Mouse (Mus musculus) midbrain, embryonic 14.5 days (tissue): ENCODE data around the gene Cd24a. TPM values are rescaled to one million over a fixed set of nuclear protein-coding genes. Genes with fewer than 3 reads are reported as not detected.

Source experiments
- ATAC-seq: fragments of 200-750 bp; cut with Nextera tagmentation; 2 replicates; pipeline ENCODE4 v1.8.0; 2017; ENCODE audit warnings: moderate number of reproducible peaks, moderate library complexity; ENCODE audit not compliant: low FRiP score, low TSS enrichment
- DNase-seq: peaks from one replicate; pipeline ENCODE4 v3.0.0-alpha.2; 2015
- H3K27ac ChIP-seq: fragments of 300-500 bp; sonication (generic); replicated peaks from 2 replicates; pipeline ENCODE4 v1.5.1; 2014; ENCODE audit warnings: mild to moderate bottlenecking, low read depth, low read length, moderate library complexity
- H3K27me3 ChIP-seq: fragments of 300-500 bp; sonication (generic); 2 replicates; pipeline ENCODE4 v1.6.1; 2014; ENCODE audit warnings: low read length, control low read depth, mixed read lengths; ENCODE audit not compliant: control insufficient read depth, insufficient read depth
- H3K36me3 ChIP-seq: fragments of 300-500 bp; sonication (generic); 2 replicates; pipeline ENCODE4 v1.6.1; 2014; ENCODE audit warnings: low read length, control low read depth; ENCODE audit not compliant: control insufficient read depth, insufficient read depth
- H3K4me1 ChIP-seq: fragments of 300-500 bp; sonication (generic); 2 replicates; pipeline ENCODE4 v1.6.1; 2014; ENCODE audit warnings: mild to moderate bottlenecking, antibody characterized with exemption, low read length, control low read depth; ENCODE audit not compliant: control insufficient read depth, insufficient read depth
- H3K4me2 ChIP-seq: fragments of 300-500 bp; sonication (generic); 2 replicates; pipeline ENCODE4 v1.6.1; 2014; ENCODE audit warnings: mild to moderate bottlenecking, low read length, moderate library complexity
- H3K4me3 ChIP-seq: fragments of 300-500 bp; sonication (generic); replicated peaks from 2 replicates; pipeline ENCODE4 v1.5.1; 2014; ENCODE audit warnings: low read depth, low read length
- H3K9ac ChIP-seq: fragments of 300-500 bp; sonication (generic); replicated peaks from 2 replicates; pipeline ENCODE4 v1.6.1; 2014; ENCODE audit warnings: mild to moderate bottlenecking, low read length, moderate library complexity
- H3K9me3 ChIP-seq: fragments of 300-500 bp; sonication (generic); 2 replicates; pipeline ENCODE4 v1.6.1; 2016; ENCODE audit warnings: low read length, control low read depth, mixed read lengths; ENCODE audit not compliant: control insufficient read depth
- WGBS: fragments of 180-500 bp; shearing (Covaris S2); extraction: QIAGEN DNeasy Blood & Tissue Kit; methylation state at CpG from one replicate; pipeline ENCODE4 v1.1.7; 2014; 5-methylcytosine and 5-hydroxymethylcytosine counted together
- polyA plus RNA-seq: library from polyadenylated mRNA; unstranded; fragments of >200 nt; fragmentation: Nextera tagmentation; extraction: Ambion mirVana; gene quantifications from 2 replicates; pipeline ENCODE4 v1.2.1, GENCODE M21; 2014

Cd24a gene
- polyA plus RNA-seq, 1 experiment from 2014 or later: 1,163 TPM

- no peak overlapping the region for H3K4me3 ChIP-seq
- 87% methylated on average over 7 of the region's 7 CpGs for WGBS
- no peaks in the 10 kb centered on the region for H3K27me3 ChIP-seq
- H3K9ac ChIP-seq: no peak overlapping the region
- no peak for DNase-seq
- no peak overlapping the region for H3K4me2 ChIP-seq
- H3K4me1 ChIP-seq: no peaks in the 10 kb centered on the region
- H3K36me3 ChIP-seq: no peaks in the 10 kb centered on the region
- no peak overlapping the region for H3K27ac ChIP-seq
- ATAC-seq: no peak
- no peaks in the 10 kb centered on the region for H3K9me3 ChIP-seq
These were observed 27.8 kb downstream of the Cd24a start for GRCm38 (mm10) chr10:43605901-43606300.

- no peak for ATAC-seq
- H3K9me3 ChIP-seq: no peaks in the 10 kb centered on the region
These were observed 31.4 kb downstream of the Cd24a start for GRCm38 (mm10) chr10:43609507-43609906.

GRCm38 (mm10) chr10:43609958-43610357 is 31.9 kb downstream of the Cd24a start:
- Histone ChIP-seq H3K4me2 (no peak overlapping the region), H3K9ac (no peak overlapping the region), H3K4me1 (no peaks in the 10 kb centered on the region), H3K9me3 (no peaks in the 10 kb centered on the region), H3K27ac (no peak overlapping the region), H3K36me3 (no peaks in the 10 kb centered on the region), H3K27me3 (no peaks in the 10 kb centered on the region), H3K4me3 (no peak overlapping the region)
- 91% methylated on average over 2 of the region's 2 CpGs for WGBS
- DNase-seq (no peak), ATAC-seq (no peak)

More at GRCm38 (mm10) chr10:43609507-43609906, 31.4 kb downstream of the Cd24a start:
- Histone ChIP-seq H3K4me1 (no peaks in the 10 kb centered on the region), H3K36me3 (no peaks in the 10 kb centered on the region), H3K4me2 (no peak overlapping the region), H3K4me3 (no peak overlapping the region), H3K27ac (no peak overlapping the region), H3K27me3 (no peaks in the 10 kb centered on the region), H3K9ac (no peak overlapping the region)
- no peak for DNase-seq
- WGBS: 87% methylated on average over 5 of the region's 5 CpGs

- Histone ChIP-seq H3K4me3 (no peak overlapping the region), H3K27ac (no peak overlapping the region), H3K27me3 (no peaks in the 10 kb centered on the region), H3K4me1 (no peaks in the 10 kb centered on the region), H3K9me3 (no peaks in the 10 kb centered on the region), H3K9ac (no peak overlapping the region), H3K36me3 (no peaks in the 10 kb centered on the region), H3K4me2 (no peak overlapping the region)
- ATAC-seq (no peak), DNase-seq (no peak)
These were observed 33.0 kb downstream of the Cd24a start for GRCm38 (mm10) chr10:43611081-43611480.

GRCm38 (mm10) chr10:43619059-43619531 is 41.0 kb downstream of the Cd24a start:
- H3K9me3 ChIP-seq: no peaks in the 10 kb centered on the region
- no peaks in the 10 kb centered on the region for H3K27me3 ChIP-seq
- H3K36me3 ChIP-seq: no peaks in the 10 kb centered on the region
- peaks cover 13% of the 10 kb centered on the region for H3K4me1 ChIP-seq
- DNase-seq (peak; percentile 86), ATAC-seq (peak; percentile 67; the same call in 1 of the 2 replicates)
- no peak overlapping the region for H3K9ac ChIP-seq
- H3K27ac ChIP-seq: peak overlapping the region; percentile 81
- no peak overlapping the region for H3K4me3 ChIP-seq
- WGBS: 2% methylated on average over 6 of the region's 6 CpGs
- H3K4me2 ChIP-seq: peak overlapping the region; percentile 32

- no peak for DNase-seq
- H3K4me1 ChIP-seq: peaks cover 13% of the 10 kb centered on the region
- no peak for ATAC-seq
- WGBS: 80% methylated on average over 2 of the region's 2 CpGs
- no peak overlapping the region for H3K9ac ChIP-seq
- H3K4me3 ChIP-seq: no peak overlapping the region
- no peak overlapping the region for H3K4me2 ChIP-seq
- no peaks in the 10 kb centered on the region for H3K27me3 ChIP-seq
- H3K36me3 ChIP-seq: no peaks in the 10 kb centered on the region
- H3K27ac ChIP-seq: peak overlapping the region; percentile 81; the same call in 1 of the 2 replicates
- no peaks in the 10 kb centered on the region for H3K9me3 ChIP-seq
These were observed 41.9 kb downstream of the Cd24a start for GRCm38 (mm10) chr10:43619939-43620338.

- DNase-seq (no peak), ATAC-seq (no peak)
- H3K27ac ChIP-seq: no peak overlapping the region
- peaks cover 11% of the 10 kb centered on the region for H3K4me1 ChIP-seq
- H3K9me3 ChIP-seq: no peaks in the 10 kb centered on the region
- no peak overlapping the region for H3K4me2 ChIP-seq
- no peaks in the 10 kb centered on the region for H3K36me3 ChIP-seq
- no peak overlapping the region for H3K4me3 ChIP-seq
- no peaks in the 10 kb centered on the region for H3K27me3 ChIP-seq
- WGBS: 94% methylated on average over 8 of the region's 8 CpGs
- H3K9ac ChIP-seq: no peak overlapping the region
These were observed 45.4 kb downstream of the Cd24a start for GRCm38 (mm10) chr10:43623510-43623909.

- Histone ChIP-seq H3K9ac (no peak overlapping the region), H3K4me2 (no peak overlapping the region), H3K4me3 (no peak overlapping the region), H3K4me1 (peaks cover 3% of the 10 kb centered on the region; the same call in 1 of the 2 replicates), H3K9me3 (no peaks in the 10 kb centered on the region), H3K36me3 (no peaks in the 10 kb centered on the region), H3K27ac (no peak overlapping the region), H3K27me3 (no peaks in the 10 kb centered on the region)
- no peak for DNase-seq
- ATAC-seq: no peak
- 83% methylated on average over 5 of the region's 5 CpGs for WGBS
These were observed 46.3 kb downstream of the Cd24a start for GRCm38 (mm10) chr10:43624362-43624761.

GRCm38 (mm10) chr10:43624791-43625398 is 46.8 kb downstream of the Cd24a start:
- Histone ChIP-seq H3K9me3 (no peaks in the 10 kb centered on the region), H3K27me3 (no peaks in the 10 kb centered on the region), H3K4me3 (no peak overlapping the region), H3K9ac (no peak overlapping the region), H3K36me3 (no peaks in the 10 kb centered on the region), H3K4me2 (no peak overlapping the region), H3K27ac (no peak overlapping the region), H3K4me1 (no peaks in the 10 kb centered on the region)
- DNase-seq: peak; percentile 31
- 65% methylated on average over 2 of the region's 2 CpGs for WGBS
- ATAC-seq: no peak
